Mouse (Mus musculus): ENCODE measurements at regions not wholly inside any gene's neighbourhood (a gene's known extent, or its start where the extent isn't known, plus 50 kb on each side); places are given as distances from the start of the nearest gene placed in this dataset.

DNA sequence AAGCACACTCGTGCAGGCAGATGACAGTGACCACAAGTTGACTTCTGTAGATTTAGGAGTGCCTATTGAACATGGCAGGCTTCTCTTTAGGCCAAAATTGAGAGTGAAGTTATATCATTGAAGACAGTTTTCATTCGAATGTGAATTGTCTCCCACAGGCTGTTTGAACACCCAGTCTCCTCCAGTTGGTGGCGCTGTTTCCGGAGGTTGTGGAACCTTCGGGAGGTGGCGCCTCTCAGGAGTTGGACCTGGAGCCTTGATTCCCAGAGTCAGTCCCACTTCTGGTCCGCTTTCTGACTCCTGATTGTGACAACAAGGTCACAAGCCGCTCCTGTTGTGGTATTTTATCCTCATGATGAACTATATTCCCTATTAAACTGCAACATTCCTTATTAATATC lies 254.5 kb downstream of the Gm11077 start:
- no peak for TF ChIP-seq POLR2A (IDR thresholded peaks at IDR 0.05; ENCODE audit: low read depth, low read length)
- TF ChIP-seq CTCF (IDR thresholded peaks at IDR 0.05; ENCODE audit: extremely low read depth, insufficient read depth, insufficient read length, insufficient replicate concordance), result no peak
- H3K27ac ChIP-seq (ENCODE audit: insufficient read depth, low read length), result no peak overlapping the region
- DNase-seq (ENCODE audit: low read depth in 1 of 2, low spot score in 2 of 2), result no peak
- 88% methylated on average over 8 of the region's 8 CpGs for WGBS
- no peaks in the 10 kb centered on the region for H3K36me3 ChIP-seq (ENCODE audit: control insufficient read depth, insufficient read depth, low read length)
- no peak overlapping the region for H3K4me3 ChIP-seq (ENCODE audit: extremely low read depth, insufficient read depth, insufficient read length)
- no peaks in the 10 kb centered on the region for H3K4me1 ChIP-seq (ENCODE audit: control insufficient read depth, insufficient read depth, insufficient read length)
- H3K27me3 ChIP-seq (ENCODE audit: control insufficient read depth, insufficient read depth, low read length), result no peaks in the 10 kb centered on the region

GRCm38 (mm10) chr6:140984249-140984648 lies 255.2 kb downstream of the Gm11077 start:
- no peak for DNase-seq (ENCODE audit: low read depth in 1 of 2, low spot score in 2 of 2)
- Histone ChIP-seq H3K36me3 (ENCODE audit: control insufficient read depth, insufficient read depth, low read length) (no peaks in the 10 kb centered on the region), H3K27ac (ENCODE audit: insufficient read depth, low read length) (no peak overlapping the region), H3K27me3 (ENCODE audit: control insufficient read depth, insufficient read depth, low read length) (no peaks in the 10 kb centered on the region), H3K4me1 (ENCODE audit: control insufficient read depth, insufficient read depth, insufficient read length) (no peaks in the 10 kb centered on the region), H3K4me3 (ENCODE audit: extremely low read depth, insufficient read depth, insufficient read length) (no peak overlapping the region)
- WGBS, result 82% methylated on average over 7 of the region's 7 CpGs
- TF ChIP-seq POLR2A (IDR thresholded peaks at IDR 0.05; ENCODE audit: low read depth, low read length), result no peak
- TF ChIP-seq CTCF (IDR thresholded peaks at IDR 0.05; ENCODE audit: extremely low read depth, insufficient read depth, insufficient read length, insufficient replicate concordance), result no peak

DNA sequence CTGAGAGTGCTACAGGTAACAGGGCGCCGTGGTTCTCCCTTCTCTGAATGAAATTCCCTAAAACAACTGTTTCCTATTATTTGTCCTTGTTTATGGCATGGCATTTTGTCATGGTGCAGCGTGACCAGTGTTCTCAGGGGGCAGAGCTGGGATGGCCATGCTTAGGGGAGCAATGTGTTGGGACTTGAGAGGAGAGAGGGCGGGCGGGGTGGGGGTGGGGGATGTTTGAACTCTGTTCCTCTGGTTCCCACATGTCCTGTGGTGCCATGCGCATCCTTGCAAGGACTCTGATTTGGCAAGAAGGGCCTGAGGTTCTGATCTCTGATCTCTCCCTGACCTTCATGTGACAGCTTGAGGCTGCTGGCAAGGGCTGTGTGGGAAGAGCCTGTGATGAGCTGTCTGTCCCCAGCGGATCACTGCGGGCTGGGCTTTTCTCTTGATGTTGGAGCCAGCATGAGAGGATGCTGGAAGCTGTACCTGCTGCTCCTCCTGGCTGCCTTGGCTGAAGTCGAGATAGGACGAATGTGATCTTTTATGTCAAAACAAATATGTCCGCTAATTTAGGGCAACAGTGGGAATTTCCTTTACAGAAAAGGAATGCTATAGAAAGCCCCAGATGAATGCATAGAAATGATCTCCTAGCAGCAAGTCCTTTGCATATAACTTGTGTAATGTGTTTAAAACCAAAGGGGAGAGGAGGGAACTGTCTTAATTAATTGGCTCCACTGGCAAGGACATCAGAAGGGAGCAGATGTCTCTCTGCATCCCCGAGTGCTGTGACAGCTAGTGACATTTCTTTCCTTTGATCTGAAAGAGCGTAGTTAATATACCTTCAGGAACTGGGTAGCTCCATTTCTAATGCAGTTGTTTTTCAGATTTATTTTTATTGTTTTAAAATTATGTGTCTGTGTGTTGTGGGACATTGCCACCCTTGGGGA lies 255.2 kb upstream of the Pde3a start:
- no peak for TF ChIP-seq POLR2A (IDR thresholded peaks at IDR 0.05; ENCODE audit: low read depth, low read length)
- TF ChIP-seq CTCF (IDR thresholded peaks at IDR 0.05; ENCODE audit: extremely low read depth, insufficient read depth, insufficient read length, insufficient replicate concordance), result no peak
- WGBS, result 87% methylated on average over 13 of the region's 13 CpGs
- no peak for DNase-seq (ENCODE audit: low read depth in 1 of 2, low spot score in 2 of 2)
- Histone ChIP-seq H3K4me1 (ENCODE audit: control insufficient read depth, insufficient read depth, insufficient read length) (no peaks in the 10 kb centered on the region), H3K27ac (ENCODE audit: insufficient read depth, low read length) (no peak overlapping the region), H3K4me3 (ENCODE audit: extremely low read depth, insufficient read depth, insufficient read length) (no peak overlapping the region), H3K27me3 (ENCODE audit: control insufficient read depth, insufficient read depth, low read length) (no peaks in the 10 kb centered on the region), H3K36me3 (ENCODE audit: control insufficient read depth, insufficient read depth, low read length) (no peaks in the 10 kb centered on the region)

DNA sequence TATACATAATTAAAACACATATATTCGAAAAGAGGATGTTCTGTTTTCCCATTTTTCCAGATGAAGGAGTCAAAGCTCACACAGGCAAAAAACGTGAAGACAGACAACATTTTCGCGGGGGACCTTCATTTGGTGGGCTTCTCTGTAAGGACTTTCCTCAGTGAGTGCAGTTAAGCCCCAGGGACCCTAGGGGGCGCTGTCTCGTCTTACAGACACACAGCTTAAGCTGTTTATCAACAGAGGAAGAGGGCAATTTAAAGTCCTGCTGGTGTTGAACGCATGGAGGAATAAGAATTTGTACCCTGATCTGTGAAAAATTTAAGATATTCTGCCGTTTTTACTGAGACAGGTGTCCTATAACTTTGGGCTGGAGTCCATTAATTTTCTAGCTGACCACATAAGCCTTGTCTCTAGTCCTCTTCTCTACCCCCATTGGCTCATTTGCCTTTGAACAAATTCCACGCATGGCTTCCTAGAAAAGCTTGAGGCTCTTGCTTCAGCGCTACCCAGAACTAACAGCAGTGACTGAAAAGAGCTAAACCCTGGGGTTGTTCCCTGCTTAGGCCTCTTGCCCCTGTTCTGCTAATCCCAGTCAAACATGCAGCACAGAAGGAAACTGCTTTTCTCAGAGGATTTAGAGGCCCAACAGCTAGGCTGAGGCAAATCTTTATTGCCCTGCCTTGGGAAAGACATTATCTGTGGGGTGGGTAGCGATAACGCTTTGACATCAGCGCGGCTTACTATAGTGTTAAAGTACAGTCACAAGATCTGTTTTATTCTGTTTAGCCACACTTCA lies 253.5 kb upstream of the Pde3a start:
- no peak overlapping the region for H3K27ac ChIP-seq (ENCODE audit: insufficient read depth, low read length)
- DNase-seq (ENCODE audit: low read depth in 1 of 2, low spot score in 2 of 2), result no peak
- no peaks in the 10 kb centered on the region for H3K36me3 ChIP-seq (ENCODE audit: control insufficient read depth, insufficient read depth, low read length)
- no peaks in the 10 kb centered on the region for H3K27me3 ChIP-seq (ENCODE audit: control insufficient read depth, insufficient read depth, low read length)
- H3K4me1 ChIP-seq (ENCODE audit: control insufficient read depth, insufficient read depth, insufficient read length), result no peaks in the 10 kb centered on the region
- no peak for TF ChIP-seq CTCF (IDR thresholded peaks at IDR 0.05; ENCODE audit: extremely low read depth, insufficient read depth, insufficient read length, insufficient replicate concordance)
- no peak for TF ChIP-seq POLR2A (IDR thresholded peaks at IDR 0.05; ENCODE audit: low read depth, low read length)
- no peak overlapping the region for H3K4me3 ChIP-seq (ENCODE audit: extremely low read depth, insufficient read depth, insufficient read length)
- 75% methylated on average over 14 of the region's 14 CpGs for WGBS

GRCm38 (mm10) chr6:140998069-140998468 lies 251.0 kb upstream of the Pde3a start:
- H3K27me3 ChIP-seq (ENCODE audit: control insufficient read depth, insufficient read depth, low read length), result no peaks in the 10 kb centered on the region
- 88% methylated on average over 7 of the region's 7 CpGs for WGBS
- DNase-seq (ENCODE audit: low read depth in 1 of 2, low spot score in 2 of 2), result no peak
- no peak overlapping the region for H3K27ac ChIP-seq (ENCODE audit: insufficient read depth, low read length)
- H3K4me1 ChIP-seq (ENCODE audit: control insufficient read depth, insufficient read depth, insufficient read length), result no peaks in the 10 kb centered on the region
- no peaks in the 10 kb centered on the region for H3K36me3 ChIP-seq (ENCODE audit: control insufficient read depth, insufficient read depth, low read length)
- no peak for TF ChIP-seq CTCF (IDR thresholded peaks at IDR 0.05; ENCODE audit: extremely low read depth, insufficient read depth, insufficient read length, insufficient replicate concordance)
- no peak for TF ChIP-seq POLR2A (IDR thresholded peaks at IDR 0.05; ENCODE audit: low read depth, low read length)
- no peak overlapping the region for H3K4me3 ChIP-seq (ENCODE audit: extremely low read depth, insufficient read depth, insufficient read length)

DNA sequence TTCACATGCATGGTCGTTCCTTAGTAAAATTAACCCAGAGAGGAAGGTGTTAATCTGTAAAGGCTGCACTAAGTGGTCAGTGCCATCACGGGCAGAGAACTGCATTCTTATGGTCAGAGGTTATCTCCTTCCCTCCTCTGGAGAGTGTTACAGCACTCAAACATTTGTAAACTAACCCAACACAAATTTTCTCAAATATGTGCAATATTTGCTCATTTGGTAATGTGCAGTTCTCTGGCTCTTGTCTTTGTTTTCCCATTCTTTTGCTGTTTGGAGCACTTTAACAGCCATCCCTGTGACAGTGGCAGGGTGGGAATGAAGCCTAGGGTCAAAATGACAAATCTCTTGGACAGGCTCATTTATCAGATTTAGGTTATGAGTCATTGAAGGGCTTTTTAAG lies 248.5 kb upstream of the Pde3a start:
- Histone ChIP-seq H3K4me1 (ENCODE audit: control insufficient read depth, insufficient read depth, insufficient read length) (no peaks in the 10 kb centered on the region), H3K4me3 (ENCODE audit: extremely low read depth, insufficient read depth, insufficient read length) (no peak overlapping the region), H3K27me3 (ENCODE audit: control insufficient read depth, insufficient read depth, low read length) (no peaks in the 10 kb centered on the region), H3K27ac (ENCODE audit: insufficient read depth, low read length) (no peak overlapping the region), H3K36me3 (ENCODE audit: control insufficient read depth, insufficient read depth, low read length) (no peaks in the 10 kb centered on the region)
- no peak for TF ChIP-seq CTCF (IDR thresholded peaks at IDR 0.05; ENCODE audit: extremely low read depth, insufficient read depth, insufficient read length, insufficient replicate concordance)
- no peak for TF ChIP-seq POLR2A (IDR thresholded peaks at IDR 0.05; ENCODE audit: low read depth, low read length)
- 50% methylated on average over 2 of the region's 2 CpGs for WGBS
- no peak for DNase-seq (ENCODE audit: low read depth in 1 of 2, low spot score in 2 of 2)

Data from spleen, adult 2 months (tissue).